Mouse (Mus musculus) central nervous system, embryonic 14 days (tissue): ENCODE results near the gene Abca3. TPM values are rescaled to one million over a fixed set of nuclear protein-coding genes. Genes with fewer than 3 reads are reported as not detected.

ENCODE experiments used
- polyA plus RNA-seq: library from polyadenylated mRNA; depleted of rRNA; stranded (reverse); fragments of >200 nt; gene quantifications from 2 replicates; pipeline ENCODE4 v1.2.3, GENCODE M21; 2012; rRNA removed

Gene Abca3
- polyA plus RNA-seq = 33.8 and 34.2 TPM in 2 replicates

GRCm38 (mm10) chr17:24351760-24352357 lies at the start of gene Abca3:
Gene Abca3 (plus strand): TSS chr17:24351950.

DNA sequence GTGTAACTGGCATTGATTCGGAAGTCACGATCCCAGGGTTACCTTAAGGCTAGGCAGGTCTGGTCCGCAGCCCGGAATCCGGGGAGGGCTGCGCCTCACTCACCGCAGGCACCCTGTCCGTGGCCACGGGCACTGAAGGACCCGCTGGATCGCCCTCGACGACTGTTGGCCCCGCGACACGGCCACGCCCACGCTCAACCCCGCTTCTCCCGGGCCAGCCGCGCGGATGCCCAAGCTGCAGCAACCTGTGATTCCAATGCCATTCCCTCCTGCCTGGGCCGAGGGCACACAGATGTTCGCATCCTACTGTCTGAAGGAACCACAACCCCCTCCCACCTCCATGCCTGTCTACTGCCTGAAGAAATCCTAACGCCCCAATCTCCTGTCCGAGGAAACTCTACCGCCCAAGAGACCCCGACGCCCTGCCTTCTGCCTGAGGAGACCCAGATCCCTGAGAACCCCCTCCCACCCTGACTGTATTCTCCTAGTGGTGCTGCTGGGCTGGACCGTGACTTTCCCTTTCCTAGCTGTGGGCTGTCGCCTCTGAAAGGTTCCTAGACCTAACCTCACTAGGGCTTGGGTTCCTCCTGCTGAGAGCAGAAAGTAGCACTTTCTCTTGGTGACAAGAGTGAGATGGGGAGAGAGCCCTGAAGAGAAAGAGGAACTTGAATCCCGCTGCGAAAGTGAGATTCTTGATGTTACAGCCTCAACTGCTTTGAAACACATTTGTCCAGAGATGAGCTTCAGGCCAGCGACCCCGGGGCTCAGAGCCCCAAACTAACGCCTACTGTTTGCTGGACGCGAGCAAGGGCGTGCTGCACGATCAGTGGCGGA lies 607 bp upstream of the Abca3 start, which contains the start of gene Abca17:
TSS of gene Abca17 (minus strand) at position 143 of the 834 bp plus-strand sequence.

GRCm38 (mm10) chr17:24414230-24414976 lies 62.7 kb downstream of the Abca3 start, which contains the start of gene Rnps1:
Gene Rnps1 (plus strand): TSS chr17:24414565.

GRCm38 (mm10) chr17:24426471-24427169 lies 74.9 kb downstream of the Abca3 start, which contains the start of gene Eci1:
Gene Eci1 (plus strand): TSS chr17:24426641.

DNA sequence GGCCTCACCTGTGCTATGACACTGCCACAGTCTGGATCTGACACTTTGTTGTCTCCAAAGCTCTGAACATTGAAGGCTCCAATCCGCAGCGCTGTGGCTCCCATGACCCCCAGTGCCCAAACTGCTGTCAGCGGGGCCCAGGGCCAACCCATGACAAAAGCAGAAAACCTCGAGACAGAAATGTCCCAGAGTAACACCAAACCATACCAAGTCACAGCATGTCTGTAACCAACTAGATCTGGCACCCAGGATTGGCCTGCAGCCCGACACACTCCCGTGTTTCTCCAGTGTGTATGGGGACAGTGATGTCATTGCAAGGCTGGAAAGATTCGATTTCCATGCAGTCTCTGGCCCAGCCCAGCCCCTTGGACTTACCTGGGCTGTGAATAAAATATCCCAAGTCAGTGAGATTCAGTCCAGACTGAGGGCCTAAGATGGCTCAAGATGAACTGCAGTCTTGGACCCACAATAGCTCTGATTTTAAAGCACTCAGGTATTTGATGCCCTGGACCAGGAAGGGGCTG lies 90.9 kb downstream of the Abca3 start, which contains the start of gene Dnase1l2:
TSS of gene Dnase1l2 (minus strand) at position 474 of the 524 bp plus-strand sequence.

Other genes with a start within 250 kb of the Abca3 start
- 26.1 and 27.1 TPM in 2 replicates for gene Pdpk1, start 201.0 kb upstream of the Abca3 start, polyA plus RNA-seq
- 32.9 and 37.8 TPM in 2 replicates for gene Amdhd2, start 188.2 kb upstream of the Abca3 start, polyA plus RNA-seq
- 897 and 975 TPM in 2 replicates for gene Atp6v0c, start 182.2 kb upstream of the Abca3 start, polyA plus RNA-seq
- gene Tbc1d24, start 146.4 kb upstream of the Abca3 start, polyA plus RNA-seq = 50.4 and 57.9 TPM in 2 replicates
- gene Ntn3, start 142.4 kb upstream of the Abca3 start, polyA plus RNA-seq = 8.3 and 11.3 TPM in 2 replicates
- 29.6 and 34.7 TPM in 2 replicates for gene Tedc2, start 131.1 kb upstream of the Abca3 start, polyA plus RNA-seq
- gene Ccnf, start 100.5 kb upstream of the Abca3 start, polyA plus RNA-seq = 21.1 and 25.3 TPM in 2 replicates
- gene Abca17, start 882 bp upstream of the Abca3 start, polyA plus RNA-seq = 0.33 TPM in 2 replicates
- gene Rnps1, start 62.6 kb downstream of the Abca3 start, polyA plus RNA-seq = 392 and 424 TPM in 2 replicates
- gene Eci1, start 74.7 kb downstream of the Abca3 start, polyA plus RNA-seq = 31.1 and 38.3 TPM in 2 replicates
- gene Dnase1l2, start 91.2 kb downstream of the Abca3 start, polyA plus RNA-seq = 26.4 and 29.0 TPM in 2 replicates
- gene E4f1, start 118.4 kb downstream of the Abca3 start, polyA plus RNA-seq = 82.5 and 89.4 TPM in 2 replicates
- 43.4 and 44.6 TPM in 2 replicates for gene Pgp, start 118.4 kb downstream of the Abca3 start, polyA plus RNA-seq
- gene Bricd5, start 121.9 kb downstream of the Abca3 start, polyA plus RNA-seq = 0.43 and 1.0 TPM in 2 replicates
- 51.2 and 55.8 TPM in 2 replicates for gene Mlst8, start 127.1 kb downstream of the Abca3 start, polyA plus RNA-seq
- gene Caskin1, start 136.7 kb downstream of the Abca3 start, polyA plus RNA-seq = 93.1 and 111 TPM in 2 replicates
- 333 and 335 TPM in 2 replicates for gene Traf7, start 176.0 kb downstream of the Abca3 start, polyA plus RNA-seq
- 4.1 and 5.0 TPM in 2 replicates for gene Rab26, start 182.3 kb downstream of the Abca3 start, polyA plus RNA-seq
- 60.4 and 62.9 TPM in 2 replicates for gene Pkd1, start 197.9 kb downstream of the Abca3 start, polyA plus RNA-seq